Mouse (Mus musculus): ENCODE data around the gene Arl3.

Gene Arl3

GRCm38 (mm10) chr19:46516667-46517528 is 56.1 kb downstream of the Arl3 start:
- DNase-seq: peak; percentile 28

GRCm38 (mm10) chr19:46515287-46515821 is 57.6 kb downstream of the Arl3 start:
- peak; percentile 6 for DNase-seq

- DNase-seq: no peak
Measured at GRCm38 (mm10) chr19:46514387-46514786, 58.6 kb downstream of the Arl3 start.

- peak; percentile 61 for DNase-seq
Measured at GRCm38 (mm10) chr19:46511263-46511662, 61.7 kb downstream of the Arl3 start.

GRCm38 (mm10) chr19:46510824-46511223 is 62.2 kb downstream of the Arl3 start:
- DNase-seq: no peak

GRCm38 (mm10) chr19:46510401-46510800 is 62.6 kb downstream of the Arl3 start:
- DNase-seq: no peak

- no peak for DNase-seq
Measured at GRCm38 (mm10) chr19:46509736-46510135, 63.3 kb downstream of the Arl3 start.

GRCm38 (mm10) chr19:46509202-46509601 is 63.8 kb downstream of the Arl3 start:
- DNase-seq: peak; percentile 24

GRCm38 (mm10) chr19:46508738-46509137 is 64.3 kb downstream of the Arl3 start:
- peak; percentile 45 for DNase-seq

- DNase-seq: peak; percentile 93
Measured at GRCm38 (mm10) chr19:46507806-46508205, 65.2 kb downstream of the Arl3 start.

- peak; percentile 22 for DNase-seq
Measured at GRCm38 (mm10) chr19:46507181-46507581, 65.8 kb downstream of the Arl3 start.

- DNase-seq: no peak
Measured at GRCm38 (mm10) chr19:46506372-46506717, 66.7 kb downstream of the Arl3 start.

GRCm38 (mm10) chr19:46505646-46506371 is 67.2 kb downstream of the Arl3 start:
- no peak for DNase-seq

- no peak for DNase-seq
Measured at GRCm38 (mm10) chr19:46504822-46505417, 68.1 kb downstream of the Arl3 start.

- DNase-seq: peak; percentile 78
Measured at GRCm38 (mm10) chr19:46504085-46504552, 68.9 kb downstream of the Arl3 start.

GRCm38 (mm10) chr19:46503351-46504084 is 69.5 kb downstream of the Arl3 start:
- DNase-seq: peak; percentile 93

- peak; percentile 86 for DNase-seq
Measured at GRCm38 (mm10) chr19:46502471-46503166, 70.4 kb downstream of the Arl3 start.

GRCm38 (mm10) chr19:46502069-46502455 is 70.9 kb downstream of the Arl3 start:
- DNase-seq: peak; percentile 76

GRCm38 (mm10) chr19:46501401-46502068 is 71.5 kb downstream of the Arl3 start, which contains the start of gene Trim8:
TSS of gene Trim8 (plus strand) at chr19:46501702.
- peak; percentile 86 for DNase-seq

- DNase-seq: no peak
Measured at GRCm38 (mm10) chr19:46500581-46501341, 72.2 kb downstream of the Arl3 start.

Measured in kidney, adult 11 months (tissue).